Comparison of ENCODE assay signal across 7 mouse cellular contexts in genomic region chr12:112743168-112743975, GRCm38 (mm10). TPM values are rescaled to one million over a fixed set of nuclear protein-coding genes. Genes with fewer than 3 reads are reported as not detected.
DNase-seq lines count a peak whose midpoint lies in the region; ATAC-seq and TF ChIP-seq lines count a peak whose summit lies in the region.

No protein-coding gene starts in this region.

- ATAC-seq in activated CD4-positive, CD25-positive, alpha-beta regulatory T cell, adult 4 months = peak; percentile 91

- peak; percentile 75 to 76 for DNase-seq in gastrocnemius, adult 8-10 months (ENCODE audit: low spot score in 2 of 2)
- peak; percentile 85 for DNase-seq in induced T-regulatory cell, adult 2 months (ENCODE audit: low read depth)
- peak; percentile 76 to 92 for DNase-seq in left cerebral cortex, postnatal 10 days (ENCODE audit: extremely low spot score in 1 of 2, low spot score in 2 of 2)
- peak; percentile 84 for DNase-seq in mesoderm, embryonic 11.5 days (ENCODE audit: low read depth, low spot score)
- peak; percentile 81 for DNase-seq in right cerebral cortex, postnatal 4 days

- peak; percentile 81 for TF ChIP-seq CTCF in cortical plate, adult 2 months (IDR thresholded peaks at IDR 0.05; ENCODE audit: extremely low read depth, insufficient read depth, low read length)

- no peak overlapping the region for H3K27ac ChIP-seq in cortical plate, adult 2 months (ENCODE audit: insufficient read depth, low read length)

- no peaks in the 10 kb centered on the region for H3K4me1 ChIP-seq in cortical plate, adult 2 months (ENCODE audit: control insufficient read depth, insufficient read depth, low read length)

- H3K4me3 ChIP-seq in cortical plate, adult 2 months (ENCODE audit: insufficient read depth, low read length) = no peak overlapping the region

- no peak for TF ChIP-seq POLR2A in cortical plate, adult 2 months (IDR thresholded peaks at IDR 0.05; ENCODE audit: extremely low read depth, insufficient read depth, low read length)

- intact Hi-C loops in left cerebral cortex, postnatal 10 days (cut with DNase I) = no loop called here

RNA-seq across cellular contexts. Expression of gene Pld4, which starts 17.1 kb away (rescaled TPM):
- 1 to 10 TPM in 1 of 2 experiments, under 1 TPM in 1; 0.50 to 4.7 TPM for polyA plus RNA-seq in activated CD4-positive, CD25-positive, alpha-beta regulatory T cell, adult 4 months (2017; shearing (Covaris generic))
- 16.3 and 18.9 TPM in 2 replicates for polyA plus RNA-seq in cortical plate, adult 2 months (2012; rRNA removed)
- total RNA-seq in gastrocnemius, adult 8-10 months (2022) = 1 to 10 TPM in 3 of 4 experiments, under 1 TPM in 1; 0.48 to 2.5 (median 1.7) TPM
- total RNA-seq in left cerebral cortex, postnatal 10 days (2021) = 10 to 100 TPM in 1 of 2 experiments, 1 to 10 TPM in 1; 10.0 to 11.9 TPM

RNA-seq across cellular contexts. Expression of gene Cep170b, which starts 23.1 kb away (rescaled TPM):
- 1 to 10 TPM; 2.3 to 2.5 TPM for polyA plus RNA-seq in activated CD4-positive, CD25-positive, alpha-beta regulatory T cell, adult 4 months (2017; shearing (Covaris generic))
- polyA plus RNA-seq in cortical plate, adult 2 months (2012; rRNA removed) = 129 and 131 TPM in 2 replicates
- total RNA-seq in gastrocnemius, adult 8-10 months (2022) = 10 to 100 TPM in 3 of 4 experiments, 1 to 10 TPM in 1; 9.8 to 18.4 (median 12.5) TPM
- 100 to 1,000 TPM; 222 to 234 TPM for total RNA-seq in left cerebral cortex, postnatal 10 days (2021)

RNA-seq across cellular contexts. Expression of gene Ahnak2, which starts 59.1 kb away (rescaled TPM):
- polyA plus RNA-seq in activated CD4-positive, CD25-positive, alpha-beta regulatory T cell, adult 4 months (2017; shearing (Covaris generic)) = not detected
- polyA plus RNA-seq in cortical plate, adult 2 months (2012; rRNA removed) = 1.1 and 1.7 TPM in 2 replicates
- 1 to 10 TPM; 6.9 to 8.7 (median 7.6) TPM for total RNA-seq in gastrocnemius, adult 8-10 months (2022)
- 10 to 100 TPM; 13.8 to 14.5 TPM for total RNA-seq in left cerebral cortex, postnatal 10 days (2021)

Comparison
In these comparisons a context has a peak if more than half of its experiments do, and no peak if none do; other contexts are left out.
1. RNA of gene Cep170b, which starts 23.1 kb away (total RNA-seq): 222 to 234 TPM in left cerebral cortex, postnatal 10 days; 9.8 to 18.4 TPM in gastrocnemius, adult 8-10 months; every median in the first group is over 10 times any median in the second.
2. Peak in every context shown above with its lines, with median percentiles within 50 percentile points of each other: DNase-seq.